Mouse (Mus musculus) brown adipose tissue, adult 24 weeks (tissue): ENCODE data around the gene Dph2. TPM values are rescaled to one million over a fixed set of nuclear protein-coding genes. Genes with fewer than 3 reads are reported as not detected.

ENCODE experiments used
- H3K27ac ChIP-seq: fragments of 200-500 bp; replicated peaks from 2 replicates; pipeline ENCODE4 v1.5.1; 2012; ENCODE audit warnings: low read depth, mild to moderate bottlenecking, low read length
- H3K4me1 ChIP-seq: fragments of 200-500 bp; 2 replicates; pipeline ENCODE4 v1.6.1; 2012; ENCODE audit warnings: low read length, mixed read lengths; ENCODE audit not compliant: control insufficient read depth, insufficient read depth, insufficient read length
- H3K4me3 ChIP-seq: fragments of 200-500 bp; 2 replicates; pipeline ENCODE4 v1.5.1; 2012; ENCODE audit warnings: low read depth, mild to moderate bottlenecking, low read length, moderate library complexity; ENCODE audit not compliant: insufficient read depth
- polyA plus RNA-seq: library from polyadenylated mRNA; stranded (reverse); fragments of >200 nt; gene quantifications from 2 replicates; pipeline ENCODE4 v1.2.4, GENCODE M21; 2012; ENCODE audit not compliant: missing spikeins, insufficient read depth, insufficient read length

Dph2 gene
- polyA plus RNA-seq, 1 experiment: 1.7 TPM

DNA sequence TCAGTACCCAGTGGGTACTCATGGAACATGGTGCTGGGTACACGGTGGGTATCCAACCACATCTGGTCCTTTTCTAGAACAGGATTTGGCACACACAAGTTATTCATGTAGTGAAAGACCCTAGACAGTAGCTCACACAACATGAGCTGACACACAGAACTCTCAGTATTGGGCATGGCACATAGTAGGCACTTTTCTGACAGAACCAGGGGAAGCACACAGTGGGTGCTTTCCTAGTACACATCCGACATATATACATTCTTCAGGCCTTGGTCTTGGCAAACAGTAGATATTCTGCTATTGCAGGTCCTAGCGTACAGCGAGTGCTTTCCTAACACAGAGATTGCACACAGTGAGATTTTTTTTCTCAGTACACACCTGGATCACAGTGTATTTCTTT lies 45.6 kb downstream of the Dph2 start:
- Histone ChIP-seq H3K4me1 (0 out of 2 replicates have a peak, but pooled peaks cover 2% of the 10 kb centered on the region), H3K27ac (no peak overlapping the region), H3K4me3 (no peak overlapping the region)

DNA sequence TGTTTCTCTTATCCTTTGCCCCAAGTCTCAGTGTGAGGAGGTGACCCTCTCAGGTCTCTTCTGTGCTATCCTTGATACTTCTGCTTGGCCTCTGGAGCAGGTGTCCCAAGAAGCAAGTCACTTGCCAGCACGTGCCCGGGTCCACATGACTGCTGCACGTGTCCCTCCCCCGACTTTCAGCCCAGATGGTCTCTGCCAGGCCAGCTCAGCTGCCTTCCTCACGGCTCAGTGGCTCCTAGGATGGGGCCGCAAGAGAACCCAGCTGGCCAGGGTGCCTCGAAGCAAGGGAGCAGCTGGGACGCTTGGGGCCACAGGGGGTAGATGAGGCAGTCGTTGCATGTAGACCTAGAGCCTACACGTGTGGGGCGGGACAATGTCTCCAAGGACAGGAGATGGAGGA lies 46.5 kb downstream of the Dph2 start:
- H3K4me1 ChIP-seq: no peaks in the 10 kb centered on the region
- no peak overlapping the region for H3K4me3 ChIP-seq
- H3K27ac ChIP-seq: no peak overlapping the region

DNA sequence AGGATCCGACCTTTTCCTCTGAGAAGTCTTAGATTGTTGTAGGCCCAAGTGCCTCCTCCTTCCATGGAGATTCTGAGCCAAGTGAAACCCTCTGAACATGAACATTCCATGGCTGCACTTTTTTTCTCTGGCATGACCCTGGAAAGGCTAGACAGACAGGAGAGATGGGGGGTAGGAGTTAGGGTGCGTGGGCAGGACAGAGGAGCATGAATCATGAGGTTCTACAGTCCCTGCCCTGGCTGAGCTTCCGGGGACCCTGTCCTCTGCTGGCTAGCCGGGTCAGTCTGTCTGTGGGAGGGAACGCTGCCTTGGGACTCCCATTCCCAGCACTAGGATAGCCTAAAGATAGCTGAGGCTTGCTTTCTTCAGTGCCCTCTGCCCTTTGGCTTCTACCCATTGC lies 47.4 kb downstream of the Dph2 start:
- Histone ChIP-seq H3K4me1 (no peaks in the 10 kb centered on the region), H3K27ac (no peak overlapping the region), H3K4me3 (no peak overlapping the region)

DNA sequence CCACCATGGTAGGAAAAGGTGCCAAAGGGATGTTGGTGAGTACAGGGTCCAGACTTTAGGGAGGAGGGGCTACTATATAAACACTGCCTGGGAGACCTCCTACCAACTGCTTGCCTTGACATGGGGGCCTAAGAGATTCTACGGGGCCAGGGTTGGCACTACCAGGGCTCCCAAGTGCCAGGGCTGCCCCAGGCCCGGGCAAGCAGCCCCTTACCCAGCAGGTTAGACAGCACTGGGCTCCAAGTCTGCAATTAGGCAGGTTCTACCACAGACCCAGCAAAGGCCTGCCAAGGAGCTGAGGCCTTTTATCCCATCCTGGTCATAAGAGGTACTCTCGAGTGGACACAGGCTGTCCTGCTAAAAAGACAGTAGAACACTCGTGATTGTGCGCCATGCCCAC lies 48.7 kb downstream of the Dph2 start:
- no peak overlapping the region for H3K27ac ChIP-seq
- H3K4me3 ChIP-seq: no peak overlapping the region
- no peaks in the 10 kb centered on the region for H3K4me1 ChIP-seq

DNA sequence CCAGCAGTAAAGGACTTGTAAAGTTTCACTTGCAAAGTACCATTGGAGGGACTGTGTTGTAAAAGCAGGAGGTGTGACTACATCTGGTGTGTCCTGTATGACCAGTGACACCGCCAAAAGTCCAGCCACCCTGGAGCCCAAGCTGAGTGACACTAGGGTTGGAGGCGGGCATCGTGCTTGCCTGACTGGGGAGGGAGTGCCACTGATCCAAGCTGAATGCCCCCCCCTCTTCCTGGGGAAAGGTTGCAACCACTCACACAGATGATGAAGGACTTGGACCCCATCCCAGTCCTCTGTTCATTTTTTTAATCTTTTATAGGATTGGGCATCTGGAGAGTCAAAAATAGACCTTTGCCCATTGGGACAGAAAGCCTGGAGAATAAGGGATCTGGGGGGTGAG lies 50.3 kb downstream of the Dph2 start:
- Histone ChIP-seq H3K27ac (no peak overlapping the region), H3K4me1 (no peaks in the 10 kb centered on the region), H3K4me3 (no peak overlapping the region)

DNA sequence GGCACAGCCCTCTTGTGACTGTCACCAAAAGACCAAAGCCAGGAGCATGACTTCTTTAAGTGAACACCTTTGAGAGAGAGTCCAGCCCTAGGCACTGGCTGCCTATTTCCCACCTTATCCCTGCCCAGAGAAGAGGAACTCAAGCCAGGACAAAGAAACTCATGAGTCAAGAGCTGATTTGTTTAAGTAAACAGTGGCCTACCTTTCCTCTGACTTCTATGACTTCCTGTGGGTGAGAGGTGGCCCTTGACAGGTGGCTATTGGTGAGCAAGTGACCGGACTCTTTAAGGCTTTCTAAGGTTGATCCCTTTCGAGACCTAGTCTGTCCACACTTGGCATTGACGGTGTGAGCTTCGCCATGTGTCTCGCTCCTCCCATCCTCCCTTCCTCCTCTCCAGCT lies 51.0 kb downstream of the Dph2 start:
- Histone ChIP-seq H3K27ac (no peak overlapping the region), H3K4me1 (no peaks in the 10 kb centered on the region), H3K4me3 (no peak overlapping the region)

DNA sequence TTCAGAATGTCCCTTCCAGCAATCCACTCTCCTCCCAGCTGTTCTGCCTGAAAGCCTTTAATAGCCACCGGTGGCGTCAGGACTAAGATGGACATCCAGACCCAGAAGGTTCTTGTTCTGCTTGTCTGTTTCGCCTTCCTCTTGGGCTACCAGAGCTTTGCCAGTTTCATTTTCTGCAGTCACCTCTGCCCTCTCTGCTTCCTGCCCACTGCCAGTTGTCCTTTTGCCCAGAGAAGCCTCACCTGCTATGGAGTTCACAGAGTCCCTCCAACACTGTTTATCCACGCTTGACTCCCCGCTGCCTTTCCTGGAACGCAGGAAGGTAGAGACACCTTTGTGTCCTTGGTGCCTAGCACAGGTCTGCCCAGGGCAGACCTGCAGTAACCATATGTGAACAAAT lies 52.5 kb downstream of the Dph2 start:
- Histone ChIP-seq H3K4me1 (no peaks in the 10 kb centered on the region), H3K4me3 (no peak overlapping the region), H3K27ac (no peak overlapping the region)

Other genes starting within 250 kb of the Dph2 start
- 9.5 and 15.2 TPM in 2 replicates for gene Dmap1, start 209.8 kb downstream of the Dph2 start, polyA plus RNA-seq
- not detected in 2 replicates for gene Gm12845, start 167.6 kb downstream of the Dph2 start, polyA plus RNA-seq
- not detected in 2 replicates for gene Klf17, start 126.4 kb downstream of the Dph2 start, polyA plus RNA-seq
- gene Slc6a9, start 57.5 kb downstream of the Dph2 start, polyA plus RNA-seq: 1.6 and 1.9 TPM in 2 replicates
- gene Ccdc24, start 19.5 kb downstream of the Dph2 start, polyA plus RNA-seq: not detected in 2 replicates
- gene B4galt2, start 8.5 kb downstream of the Dph2 start, polyA plus RNA-seq: 1.3 and 1.5 TPM in 2 replicates
- gene Atp6v0b, start 4.7 kb downstream of the Dph2 start, polyA plus RNA-seq: 145 and 164 TPM in 2 replicates
- gene Ipo13, start 23.0 kb upstream of the Dph2 start, polyA plus RNA-seq: 28.3 and 48.3 TPM in 2 replicates
- not detected in 2 replicates for gene Artn, start 37.7 kb upstream of the Dph2 start, polyA plus RNA-seq
- gene St3gal3, start 242.9 kb upstream of the Dph2 start, polyA plus RNA-seq: 27.5 and 34.3 TPM in 2 replicates